Mouse (Mus musculus) neural tube, embryonic 15.5 days (tissue): Measurements from ENCODE around the gene Dcdc2b. TPM values are rescaled to one million over a fixed set of nuclear protein-coding genes. Genes with fewer than 3 reads are reported as not detected.

Source experiments
- ATAC-seq: fragments of 200-750 bp; cut with Nextera tagmentation; 2 replicates; pipeline ENCODE4 v1.8.0; 2017; ENCODE audit warnings: mild to moderate bottlenecking, moderate TSS enrichment, moderate library complexity; ENCODE audit not compliant: low FRiP score
- H3K27ac ChIP-seq: fragments of 300-500 bp; sonication (generic); replicated peaks from 2 replicates; pipeline ENCODE4 v1.5.1; 2015; ENCODE audit warnings: mild to moderate bottlenecking, inconsistent platforms
- H3K27me3 ChIP-seq: fragments of 300-500 bp; sonication (generic); replicated peaks from 2 replicates; pipeline ENCODE4 v1.6.1; 2015; ENCODE audit warnings: inconsistent platforms
- H3K36me3 ChIP-seq: fragments of 300-500 bp; sonication (generic); 2 replicates; pipeline ENCODE4 v1.6.1; 2015; ENCODE audit warnings: inconsistent platforms
- H3K4me1 ChIP-seq: fragments of 300-500 bp; sonication (generic); 2 replicates; pipeline ENCODE4 v1.6.1; 2015; ENCODE audit warnings: inconsistent platforms
- H3K4me2 ChIP-seq: fragments of 300-500 bp; sonication (generic); 2 replicates; pipeline ENCODE4 v1.6.1; 2015; ENCODE audit warnings: inconsistent platforms, mild to moderate bottlenecking, moderate library complexity
- H3K4me3 ChIP-seq: fragments of 300-500 bp; sonication (generic); replicated peaks from 2 replicates; pipeline ENCODE4 v1.5.1; 2015; ENCODE audit warnings: mild to moderate bottlenecking, inconsistent platforms
- H3K9ac ChIP-seq: fragments of 300-500 bp; sonication (generic); replicated peaks from 2 replicates; pipeline ENCODE4 v1.6.1; 2015; ENCODE audit warnings: mild to moderate bottlenecking, inconsistent platforms
- H3K9me3 ChIP-seq: fragments of 300-500 bp; sonication (generic); replicated peaks from 2 replicates; pipeline ENCODE4 v1.6.1; 2016; ENCODE audit warnings: inconsistent platforms
- WGBS: fragments of 180-500 bp; shearing (Covaris S2); methylation state at CpG from one replicate; pipeline ENCODE4 v1.1.7; 2015; ENCODE audit warnings: mixed read lengths; 5-methylcytosine and 5-hydroxymethylcytosine counted together
- polyA plus RNA-seq: library from polyadenylated mRNA; unstranded; fragments of >200 nt; fragmentation: Nextera tagmentation; extraction: Ambion mirVana; gene quantifications from 2 replicates; pipeline ENCODE4 v1.2.1, GENCODE M21; 2015

The Dcdc2b gene
- 2.5 and 3.8 TPM in 2 replicates for polyA plus RNA-seq

- Histone ChIP-seq H3K27ac (no peak within 1 kb of the TSS), H3K36me3 (peaks cover 10% of the 10 kb centered on the region; the same call in 1 of the 2 replicates), H3K27me3 (no peaks in the 10 kb centered on the region), H3K4me3 (no peak within 1 kb of the TSS), H3K9me3 (no peaks in the 10 kb centered on the region), H3K4me1 (peaks cover 31% of the 10 kb centered on the region), H3K4me2 (no peak within 1 kb of the TSS), H3K9ac (no peak within 1 kb of the TSS)
- ATAC-seq = no peak
- WGBS = 62% methylated on average over 6 of the region's 6 CpGs
Observed at GRCm38 (mm10) chr4:129614093-129614492, at the start of gene Dcdc2b. Gene Dcdc2b (minus strand): TSS chr4:129614257.

- Histone ChIP-seq H3K4me3 (no peak overlapping the region), H3K27ac (no peak overlapping the region), H3K27me3 (no peaks in the 10 kb centered on the region), H3K4me1 (no peaks in the 10 kb centered on the region), H3K9ac (no peak overlapping the region), H3K9me3 (no peaks in the 10 kb centered on the region), H3K36me3 (peaks cover 51% of the 10 kb centered on the region), H3K4me2 (no peak overlapping the region)
- WGBS = 86% methylated on average over 3 of the region's 3 CpGs
- ATAC-seq = no peak
Observed at GRCm38 (mm10) chr4:129662255-129662813, 48.3 kb upstream of the Dcdc2b start.

GRCm38 (mm10) chr4:129661584-129661983 is 47.5 kb upstream of the Dcdc2b start:
- Histone ChIP-seq H3K36me3 (peaks cover 53% of the 10 kb centered on the region), H3K9me3 (no peaks in the 10 kb centered on the region), H3K4me1 (no peaks in the 10 kb centered on the region), H3K27ac (no peak overlapping the region), H3K4me2 (no peak overlapping the region), H3K9ac (no peak overlapping the region), H3K4me3 (no peak overlapping the region), H3K27me3 (no peaks in the 10 kb centered on the region)
- 84% methylated on average over 3 of the region's 3 CpGs for WGBS
- no peak for ATAC-seq

- no peak for ATAC-seq
- Histone ChIP-seq H3K27ac (no peak overlapping the region), H3K4me3 (no peak overlapping the region), H3K9ac (no peak overlapping the region), H3K27me3 (no peaks in the 10 kb centered on the region), H3K36me3 (peaks cover 87% of the 10 kb centered on the region), H3K4me1 (no peaks in the 10 kb centered on the region), H3K4me2 (no peak overlapping the region), H3K9me3 (no peaks in the 10 kb centered on the region)
- 92% methylated on average over 14 of the region's 14 CpGs for WGBS
Observed at GRCm38 (mm10) chr4:129654770-129655169, 40.7 kb upstream of the Dcdc2b start.

GRCm38 (mm10) chr4:129650359-129650758 is 36.3 kb upstream of the Dcdc2b start:
- Histone ChIP-seq H3K9me3 (no peaks in the 10 kb centered on the region), H3K36me3 (peaks cover 85% of the 10 kb centered on the region), H3K27me3 (no peaks in the 10 kb centered on the region), H3K4me3 (no peak overlapping the region), H3K4me2 (no peak overlapping the region), H3K9ac (no peak overlapping the region), H3K27ac (no peak overlapping the region), H3K4me1 (no peaks in the 10 kb centered on the region)
- ATAC-seq = no peak
- WGBS = 94% methylated on average over 8 of the region's 8 CpGs

GRCm38 (mm10) chr4:129648656-129649055 is 34.6 kb upstream of the Dcdc2b start:
- no peak overlapping the region for H3K27ac ChIP-seq
- no peaks in the 10 kb centered on the region for H3K9me3 ChIP-seq
- H3K36me3 ChIP-seq = peaks cover 81% of the 10 kb centered on the region
- H3K9ac ChIP-seq = no peak overlapping the region
- H3K4me1 ChIP-seq = no peaks in the 10 kb centered on the region
- no peak for ATAC-seq
- 93% methylated on average over 1 of the region's 1 CpGs for WGBS
- no peak overlapping the region for H3K4me2 ChIP-seq
- H3K27me3 ChIP-seq = no peaks in the 10 kb centered on the region
- no peak overlapping the region for H3K4me3 ChIP-seq

- peaks cover 56% of the 10 kb centered on the region for H3K36me3 ChIP-seq
- no peaks in the 10 kb centered on the region for H3K9me3 ChIP-seq
- H3K9ac ChIP-seq = no peak overlapping the region
- no peak overlapping the region for H3K4me2 ChIP-seq
- no peaks in the 10 kb centered on the region for H3K27me3 ChIP-seq
- no peak for ATAC-seq
- H3K27ac ChIP-seq = no peak overlapping the region
- WGBS = 91% methylated on average over 6 of the region's 6 CpGs
- peaks cover 8% of the 10 kb centered on the region; the same call in 1 of the 2 replicates for H3K4me1 ChIP-seq
- no peak overlapping the region for H3K4me3 ChIP-seq
Observed at GRCm38 (mm10) chr4:129645204-129645603, 31.1 kb upstream of the Dcdc2b start.

- peaks cover 35% of the 10 kb centered on the region for H3K36me3 ChIP-seq
- 0 out of 2 replicates have a peak overlapping the region, but pooled peaks have one; percentile 28 for H3K9ac ChIP-seq
- H3K27ac ChIP-seq = peak overlapping the region; percentile 54; the same call in 1 of the 2 replicates
- peak overlapping the region; percentile 94 for H3K4me2 ChIP-seq
- 43% methylated on average over 5 of the region's 5 CpGs for WGBS
- no peak for ATAC-seq
- no peaks in the 10 kb centered on the region for H3K27me3 ChIP-seq
- no peaks in the 10 kb centered on the region for H3K9me3 ChIP-seq
- H3K4me3 ChIP-seq = 0 out of 2 replicates have a peak overlapping the region, but pooled peaks have one; percentile 6
- peaks cover 37% of the 10 kb centered on the region for H3K4me1 ChIP-seq
Observed at GRCm38 (mm10) chr4:129641756-129642155, 27.7 kb upstream of the Dcdc2b start.

GRCm38 (mm10) chr4:129640638-129641467 is 26.8 kb upstream of the Dcdc2b start, which contains the start of gene Txlna:
Gene Txlna (minus strand): TSS chr4:129641065.
- Histone ChIP-seq H3K27me3 (no peaks in the 10 kb centered on the region), H3K9me3 (no peaks in the 10 kb centered on the region), H3K4me2 (peak within 1 kb of the TSS; percentile 94), H3K36me3 (peaks cover 40% of the 10 kb centered on the region), H3K9ac (peak within 1 kb of the TSS; percentile 76), H3K4me1 (peaks cover 37% of the 10 kb centered on the region), H3K4me3 (peak within 1 kb of the TSS; percentile 65), H3K27ac (peak within 1 kb of the TSS; percentile 97)
- ATAC-seq = peak; percentile 97
- under 1% methylated on average over 60 of the region's 60 CpGs for WGBS

- Histone ChIP-seq H3K36me3 (peaks cover 38% of the 10 kb centered on the region), H3K27ac (peak overlapping the region; percentile 97), H3K4me2 (peak overlapping the region; percentile 94), H3K4me3 (peak overlapping the region; percentile 65), H3K27me3 (no peaks in the 10 kb centered on the region), H3K4me1 (peaks cover 37% of the 10 kb centered on the region), H3K9ac (peak overlapping the region; percentile 76), H3K9me3 (no peaks in the 10 kb centered on the region)
- no peak for ATAC-seq
- 6% methylated on average over 17 of the region's 17 CpGs for WGBS
Observed at GRCm38 (mm10) chr4:129640101-129640637, 26.1 kb upstream of the Dcdc2b start.

GRCm38 (mm10) chr4:129639221-129639620 is 25.2 kb upstream of the Dcdc2b start:
- peak overlapping the region; percentile 94 for H3K4me2 ChIP-seq
- peaks cover 37% of the 10 kb centered on the region for H3K4me1 ChIP-seq
- 88% methylated on average over 15 of the region's 15 CpGs for WGBS
- no peak for ATAC-seq
- peaks cover 38% of the 10 kb centered on the region for H3K36me3 ChIP-seq
- no peak overlapping the region for H3K27ac ChIP-seq
- no peaks in the 10 kb centered on the region for H3K9me3 ChIP-seq
- no peak overlapping the region for H3K9ac ChIP-seq
- H3K27me3 ChIP-seq = no peaks in the 10 kb centered on the region
- peak overlapping the region; percentile 65 for H3K4me3 ChIP-seq
